In genomic region chr3:106196276-106196675, GRCm38 (mm10) we compare ENCODE assay signal across 33 mouse cellular contexts. TPM values are rescaled to one million over a fixed set of nuclear protein-coding genes. Genes with fewer than 3 reads are reported as not detected.
DNase-seq lines count a peak whose midpoint lies in the region; ATAC-seq and TF ChIP-seq lines count a peak whose summit lies in the region.
"Had no signal": no experiment of that assay in that cellular context is flagged by ENCODE, and none has a peak within 500 bp of the region (broad histone marks: within the 10 kb centered on the region; RNA-seq: fewer than 3 reads in every experiment).

No protein-coding gene starts in this region.

- H3K4me1 ChIP-seq in embryonic facial prominence, embryonic 13.5 days: no peaks in the 10 kb centered on the region
- H3K4me1 ChIP-seq in embryonic facial prominence, embryonic 10.5 days: no peaks in the 10 kb centered on the region
- no peaks in the 10 kb centered on the region for H3K4me1 ChIP-seq in heart, embryonic 14.5 days (ENCODE audit: control insufficient read depth in 2 of 2, insufficient read depth in 2 of 2, low read length in 2 of 2)
- no peaks in the 10 kb centered on the region for H3K4me1 ChIP-seq in heart, adult 2 months (ENCODE audit: control insufficient read depth, insufficient read depth, low read length)
- H3K4me1 ChIP-seq in midbrain, embryonic 11.5 days (ENCODE audit: control insufficient read depth, insufficient read depth, low read length): no peaks in the 10 kb centered on the region
- H3K4me1 ChIP-seq in midbrain, embryonic 10.5 days: no peaks in the 10 kb centered on the region
- no peaks in the 10 kb centered on the region for H3K4me1 ChIP-seq in neural tube, embryonic 11.5 days (ENCODE audit: control insufficient read depth, insufficient read depth, low read length)
- H3K4me1 ChIP-seq: embryonic facial prominence, embryonic 15.5 days; forebrain, embryonic 15.5 days; heart, embryonic 10.5 days; heart, embryonic 13.5 days; intestine, embryonic 15.5 days had no signal

- no peak for TF ChIP-seq POLR2A in heart, adult 2 months (IDR thresholded peaks at IDR 0.05; ENCODE audit: insufficient read depth, low read depth, low read length)

- no peak overlapping the region for H3K4me2 ChIP-seq in embryonic facial prominence, embryonic 13.5 days
- H3K4me2 ChIP-seq in heart, embryonic 14.5 days (ENCODE audit: low read length): no peak overlapping the region
- no peak overlapping the region for H3K4me2 ChIP-seq in midbrain, embryonic 11.5 days
- H3K4me2 ChIP-seq in neural tube, embryonic 11.5 days (ENCODE audit: low read depth): no peak overlapping the region
- H3K4me2 ChIP-seq: embryonic facial prominence, embryonic 15.5 days; forebrain, embryonic 15.5 days; heart, embryonic 13.5 days; intestine, embryonic 15.5 days had no signal

- H3K27me3 ChIP-seq in embryonic facial prominence, embryonic 13.5 days: no peaks in the 10 kb centered on the region
- H3K27me3 ChIP-seq in embryonic facial prominence, embryonic 10.5 days (replicated peaks; ENCODE audit: low read depth, poor library complexity, severe bottlenecking): no peaks in the 10 kb centered on the region
- no peaks in the 10 kb centered on the region for H3K27me3 ChIP-seq in heart, embryonic 14.5 days (ENCODE audit: control insufficient read depth, insufficient read depth, low read length)
- H3K27me3 ChIP-seq in heart, adult 2 months (ENCODE audit: control insufficient read depth, insufficient read depth, low read length): no peaks in the 10 kb centered on the region
- H3K27me3 ChIP-seq in midbrain, embryonic 11.5 days (ENCODE audit: control insufficient read depth, insufficient read depth, low read length): no peaks in the 10 kb centered on the region
- no peaks in the 10 kb centered on the region for H3K27me3 ChIP-seq in midbrain, embryonic 10.5 days (ENCODE audit: low read depth, poor library complexity, severe bottlenecking)
- no peaks in the 10 kb centered on the region for H3K27me3 ChIP-seq in neural tube, embryonic 11.5 days (ENCODE audit: control insufficient read depth, insufficient read depth, low read length)
- H3K27me3 ChIP-seq: embryonic facial prominence, embryonic 15.5 days; forebrain, embryonic 15.5 days; heart, embryonic 13.5 days; intestine, embryonic 15.5 days had no signal

- intact Hi-C loops in heart, adult 2 months (cut with DNase I): no loop called here

- no peaks in the 10 kb centered on the region for H3K36me3 ChIP-seq in embryonic facial prominence, embryonic 13.5 days
- no peaks in the 10 kb centered on the region for H3K36me3 ChIP-seq in embryonic facial prominence, embryonic 10.5 days (replicated peaks)
- H3K36me3 ChIP-seq in heart, embryonic 14.5 days (ENCODE audit: control insufficient read depth, insufficient read depth, low read length): no peaks in the 10 kb centered on the region
- no peaks in the 10 kb centered on the region for H3K36me3 ChIP-seq in heart, adult 2 months (ENCODE audit: control insufficient read depth, insufficient read depth, low read length)
- H3K36me3 ChIP-seq in midbrain, embryonic 11.5 days (ENCODE audit: control insufficient read depth, insufficient read depth, low read length): no peaks in the 10 kb centered on the region
- no peaks in the 10 kb centered on the region for H3K36me3 ChIP-seq in midbrain, embryonic 10.5 days
- no peaks in the 10 kb centered on the region for H3K36me3 ChIP-seq in neural tube, embryonic 11.5 days (ENCODE audit: control insufficient read depth, insufficient read depth, low read length)
- H3K36me3 ChIP-seq: embryonic facial prominence, embryonic 15.5 days; forebrain, embryonic 15.5 days; heart, embryonic 10.5 days; heart, embryonic 13.5 days; intestine, embryonic 15.5 days had no signal

- DNase-seq in embryonic facial prominence, embryonic 10.5 days (ENCODE audit: low spot score): no peak
- no peak for DNase-seq in heart, adult 2 months
- peak; percentile 45 for DNase-seq in midbrain, embryonic 11.5 days (ENCODE audit: low spot score, missing footprints)
- no peak for DNase-seq in midbrain, embryonic 10.5 days (ENCODE audit: low spot score)
- no peak for DNase-seq in neural tube, embryonic 11.5 days (ENCODE audit: low spot score)
- no peak for DNase-seq in neural tube, embryonic 10.5 days (ENCODE audit: extremely low spot score, low spot score)
- DNase-seq: adrenal gland, adult 8-10 months; adrenal gland, postnatal 25 days; cerebellum, adult 11-12 months; cerebellum, adult 8-10 months; cerebellum, postnatal 10 days; cerebellum, postnatal 36 days; embryo, embryonic 11 days; gastrocnemius, postnatal 25 days; heart, adult 18-20 months had no signal

- H3K9me3 ChIP-seq in embryonic facial prominence, embryonic 13.5 days: peaks cover 20% of the 10 kb centered on the region
- H3K9me3 ChIP-seq in embryonic facial prominence, embryonic 10.5 days: peaks cover 37% of the 10 kb centered on the region
- peaks cover 23% of the 10 kb centered on the region for H3K9me3 ChIP-seq in heart, embryonic 14.5 days (ENCODE audit: control insufficient read depth, low read length)
- peaks cover 3% of the 10 kb centered on the region for H3K9me3 ChIP-seq in midbrain, embryonic 11.5 days (ENCODE audit: control insufficient read depth, low read length)
- peaks cover 25% of the 10 kb centered on the region for H3K9me3 ChIP-seq in midbrain, embryonic 10.5 days (replicated peaks)
- H3K9me3 ChIP-seq in neural tube, embryonic 11.5 days (ENCODE audit: control insufficient read depth, low read length): peaks cover 14% of the 10 kb centered on the region
- H3K9me3 ChIP-seq: forebrain, embryonic 15.5 days; intestine, embryonic 15.5 days had no signal

- H3K9ac ChIP-seq in embryonic facial prominence, embryonic 13.5 days: no peak overlapping the region
- no peak overlapping the region for H3K9ac ChIP-seq in heart, embryonic 14.5 days (ENCODE audit: low read length)
- no peak overlapping the region for H3K9ac ChIP-seq in heart, adult 2 months (ENCODE audit: low read depth, low read length)
- no peak overlapping the region for H3K9ac ChIP-seq in midbrain, embryonic 11.5 days (ENCODE audit: low read length)
- H3K9ac ChIP-seq in neural tube, embryonic 11.5 days (ENCODE audit: low read length): no peak overlapping the region
- H3K9ac ChIP-seq: embryonic facial prominence, embryonic 15.5 days; forebrain, embryonic 15.5 days; heart, embryonic 13.5 days; intestine, embryonic 15.5 days had no signal

- H3K79me2 ChIP-seq in heart, adult 2 months (replicated peaks; ENCODE audit: control insufficient read depth, insufficient read depth, low read length): no peaks in the 10 kb centered on the region

- TF ChIP-seq EP300 in heart, adult 2 months (IDR thresholded peaks at IDR 0.05; ENCODE audit: insufficient read depth, low read depth, low read length): no peak

- ATAC-seq in embryonic facial prominence, embryonic 13.5 days (ENCODE audit: insufficient number of reproducible peaks, insufficient read depth, low FRiP score, low TSS enrichment, low read depth): 0 out of 2 replicates have a peak, but pooled peaks have one; percentile 26
- ATAC-seq in heart, embryonic 14.5 days (ENCODE audit: insufficient number of reproducible peaks, insufficient read depth, low FRiP score, low read depth): 0 out of 2 replicates have a peak, but pooled peaks have one; percentile 31
- ATAC-seq in midbrain, embryonic 11.5 days (ENCODE audit: low FRiP score): 0 out of 2 replicates have a peak, but pooled peaks have one; percentile 27
- ATAC-seq in neural tube, embryonic 11.5 days (ENCODE audit: insufficient read depth, low FRiP score, low TSS enrichment): peak; percentile 48; the same call in 1 of the 2 replicates
- ATAC-seq: activated CD4-positive, CD25-positive, alpha-beta regulatory T cell, adult 4 months; forebrain, embryonic 15.5 days; hindbrain, embryonic 16.5 days; intestine, embryonic 15.5 days had no signal

- H3K27ac ChIP-seq in embryonic facial prominence, embryonic 13.5 days: no peak overlapping the region
- no peak overlapping the region for H3K27ac ChIP-seq in embryonic facial prominence, embryonic 10.5 days (replicated peaks)
- H3K27ac ChIP-seq in heart, embryonic 14.5 days (replicated peaks in 1 of 2; ENCODE audit: control insufficient read depth in 1 of 2, insufficient read depth in 1 of 2, low read depth in 2 of 2, low read length in 2 of 2): no peak overlapping the region
- no peak overlapping the region for H3K27ac ChIP-seq in heart, adult 2 months
- no peak overlapping the region for H3K27ac ChIP-seq in midbrain, embryonic 11.5 days (ENCODE audit: low read depth, low read length)
- no peak overlapping the region for H3K27ac ChIP-seq in midbrain, embryonic 10.5 days (replicated peaks)
- H3K27ac ChIP-seq in neural tube, embryonic 11.5 days (ENCODE audit: low read depth, low read length): no peak overlapping the region
- H3K27ac ChIP-seq: embryonic facial prominence, embryonic 15.5 days; forebrain, embryonic 15.5 days; heart, embryonic 10.5 days; heart, embryonic 13.5 days; intestine, embryonic 15.5 days had no signal

- TF ChIP-seq CTCF in heart, adult 2 months (IDR thresholded peaks at IDR 0.05): no peak

- no peak overlapping the region for H3K4me3 ChIP-seq in embryonic facial prominence, embryonic 13.5 days
- no peak overlapping the region for H3K4me3 ChIP-seq in embryonic facial prominence, embryonic 10.5 days
- no peak overlapping the region for H3K4me3 ChIP-seq in heart, embryonic 14.5 days (ENCODE audit: control insufficient read depth in 1 of 2, insufficient read depth in 1 of 2, low read depth in 1 of 2, low read length in 2 of 2)
- no peak overlapping the region for H3K4me3 ChIP-seq in heart, adult 2 months
- no peak overlapping the region for H3K4me3 ChIP-seq in midbrain, embryonic 11.5 days (ENCODE audit: low read depth, low read length)
- H3K4me3 ChIP-seq in midbrain, embryonic 10.5 days: no peak overlapping the region
- H3K4me3 ChIP-seq in neural tube, embryonic 11.5 days (ENCODE audit: low read depth, low read length): no peak overlapping the region
- H3K4me3 ChIP-seq: embryonic facial prominence, embryonic 15.5 days; forebrain, embryonic 15.5 days; heart, embryonic 10.5 days; heart, embryonic 13.5 days; intestine, embryonic 15.5 days had no signal

RNA-seq across cellular contexts. Expression of gene Chil4, which starts 23.0 kb away (rescaled TPM):
- not detected in 2 replicates for polyA plus RNA-seq in embryonic facial prominence, embryonic 13.5 days (2015; fragmentation: Nextera tagmentation; extraction: Ambion mirVana)
- not detected in 2 replicates for polyA plus RNA-seq in embryonic facial prominence, embryonic 10.5 days (2016; fragmentation: Nextera tagmentation; extraction: Ambion mirVana)
- polyA plus RNA-seq in heart, embryonic 14.5 days (2014; fragmentation: Nextera tagmentation; extraction: Ambion mirVana): not detected in 2 replicates
- not detected for total RNA-seq in heart, adult 2 months (2021)
- polyA plus RNA-seq in heart, adult 2 months (2012; rRNA removed): not detected in 2 replicates
- polyA plus RNA-seq in midbrain, embryonic 11.5 days (2014; fragmentation: Nextera tagmentation; extraction: Ambion mirVana): not detected in 2 replicates
- polyA plus RNA-seq in midbrain, embryonic 10.5 days (2016; fragmentation: Nextera tagmentation; extraction: Ambion mirVana): not detected in 2 replicates
- polyA plus RNA-seq in neural tube, embryonic 11.5 days (2014; fragmentation: Nextera tagmentation; extraction: Ambion mirVana): not detected in 2 replicates
- total RNA-seq: adrenal gland, adult 8-10 months; adrenal gland, postnatal 25 days; ES-E14; gastrocnemius, adult 8-10 months; gastrocnemius, postnatal 25 days; heart, adult 18-20 months; heart, postnatal 25 days; hematopoietic stem cell, adult 5-6 weeks had no signal
- polyA plus RNA-seq: activated CD4-positive, CD25-positive, alpha-beta regulatory T cell, adult 4 months; brain, embryonic 14.5 days; cortical plate, adult 2 months; embryonic facial prominence, embryonic 11.5 days; forebrain, embryonic 15.5 days; gonadal fat pad, adult 2 months; heart, embryonic 10.5 days; heart, embryonic 13.5 days; heart, postnatal 0 days; hindbrain, embryonic 16.5 days; intestine, embryonic 15.5 days had no signal

RNA-seq across cellular contexts. Expression of gene Chil3, which starts 28.9 kb away (rescaled TPM):
- 0.33 TPM in 1 of 2 replicates, not detected in the other for polyA plus RNA-seq in embryonic facial prominence, embryonic 13.5 days (2015; fragmentation: Nextera tagmentation; extraction: Ambion mirVana)
- not detected in 2 replicates for polyA plus RNA-seq in embryonic facial prominence, embryonic 10.5 days (2016; fragmentation: Nextera tagmentation; extraction: Ambion mirVana)
- polyA plus RNA-seq in heart, embryonic 14.5 days (2014; fragmentation: Nextera tagmentation; extraction: Ambion mirVana): not detected in 2 replicates
- total RNA-seq in heart, adult 2 months (2021): 1 to 10 TPM in 1 of 2 experiments, under 1 TPM in 1; 0.18 to 1.0 TPM
- 0.32 and 1.3 TPM in 2 replicates for polyA plus RNA-seq in heart, adult 2 months (2012; rRNA removed)
- not detected in 2 replicates for polyA plus RNA-seq in midbrain, embryonic 11.5 days (2014; fragmentation: Nextera tagmentation; extraction: Ambion mirVana)
- polyA plus RNA-seq in midbrain, embryonic 10.5 days (2016; fragmentation: Nextera tagmentation; extraction: Ambion mirVana): not detected in 2 replicates
- not detected in 2 replicates for polyA plus RNA-seq in neural tube, embryonic 11.5 days (2014; fragmentation: Nextera tagmentation; extraction: Ambion mirVana)
- total RNA-seq: adrenal gland, postnatal 25 days; ES-E14; gastrocnemius, adult 8-10 months; gastrocnemius, postnatal 25 days; heart, adult 18-20 months had no signal
- polyA plus RNA-seq: embryonic facial prominence, embryonic 11.5 days; embryonic facial prominence, embryonic 15.5 days; forebrain, embryonic 15.5 days; heart, embryonic 10.5 days; heart, embryonic 13.5 days had no signal
